Mouse (Mus musculus): ENCODE results near the gene Kdm7a.

DNA sequence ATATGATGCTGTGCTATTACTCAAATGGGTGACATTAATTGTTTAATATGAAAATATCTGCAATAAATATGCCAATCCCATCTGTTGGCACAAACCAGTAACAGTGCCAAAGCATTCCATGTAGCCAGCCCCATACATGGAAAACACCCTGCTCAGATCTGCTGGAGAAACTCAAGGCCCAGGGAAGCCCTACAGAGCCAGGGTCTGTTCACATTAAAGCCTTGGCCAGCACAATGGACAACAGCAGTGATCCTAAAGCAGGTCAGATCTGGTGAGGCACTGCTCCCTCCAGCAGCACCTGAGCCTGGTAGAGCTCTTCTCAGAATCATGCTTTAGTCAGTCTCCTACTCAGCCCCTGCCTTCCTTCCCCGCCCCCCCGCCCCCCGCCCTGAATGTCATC lies 93.4 kb downstream of the Kdm7a start:
- TF ChIP-seq CTCF (IDR thresholded peaks at IDR 0.05; ENCODE audit: low read depth), result no peak
- TF ChIP-seq EP300 (IDR thresholded peaks at IDR 0.05; ENCODE audit: low read depth), result no peak

All from liver, embryonic 14.5 days (tissue).